ENCODE assay signal across 24 mouse cellular contexts in the genomic region with DNA sequence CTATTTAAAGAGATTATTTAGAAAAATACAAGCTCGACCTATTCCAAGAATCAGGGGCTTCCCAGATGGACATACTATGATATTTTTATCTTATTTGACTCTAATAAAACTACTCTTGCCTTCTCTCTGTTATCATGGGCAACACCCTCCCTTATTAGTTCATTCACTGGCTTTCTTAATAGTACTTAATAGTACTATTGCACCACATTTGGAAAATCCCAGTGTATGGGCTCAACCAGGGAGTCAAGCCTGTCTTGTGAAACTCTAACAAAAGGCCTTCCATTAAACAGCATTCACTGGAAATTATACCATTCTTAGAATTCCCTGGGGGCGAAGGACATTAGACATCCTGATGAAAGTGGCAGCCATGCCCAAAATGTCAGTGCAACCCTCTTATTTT. TPM values are rescaled to one million over a fixed set of nuclear protein-coding genes. Genes with fewer than 3 reads are reported as not detected.
DNase-seq lines count a peak whose midpoint lies in the region; ATAC-seq lines count a peak whose summit lies in the region.
"Had no signal": no experiment of that assay in that cellular context is flagged by ENCODE, and none has a peak within 500 bp of the region (broad histone marks: within the 10 kb centered on the region; RNA-seq: fewer than 3 reads in every experiment).

No protein-coding gene starts in this region.

- H3K27ac ChIP-seq in forebrain, embryonic 16.5 days (ENCODE audit: low read length) = no peak overlapping the region
- H3K27ac ChIP-seq in forebrain, embryonic 11.5 days (ENCODE audit: low read depth, low read length) = no peak overlapping the region
- no peak overlapping the region for H3K27ac ChIP-seq in midbrain, embryonic 14.5 days (replicated peaks; ENCODE audit: low read depth, low read length)
- H3K27ac ChIP-seq in midbrain, embryonic 15.5 days = no peak overlapping the region
- H3K27ac ChIP-seq in kidney, embryonic 14.5 days (ENCODE audit: low read depth, low read length) = no peak overlapping the region
- H3K27ac ChIP-seq: embryonic facial prominence, embryonic 12.5 days; embryonic facial prominence, embryonic 15.5 days; forebrain, embryonic 13.5 days; hindbrain, embryonic 12.5 days; hindbrain, embryonic 15.5 days had no signal

- DNase-seq in forebrain, embryonic 11.5 days (ENCODE audit: low spot score) = no peak
- peak; percentile 1 for DNase-seq in midbrain, embryonic 14.5 days
- DNase-seq in fat pad, adult 2 months (ENCODE audit: extremely low read depth, low read depth, low spot score) = peak; percentile 18
- DNase-seq: adrenal gland, adult 2 months; adrenal gland, postnatal 25 days; B cell, adult 2 months; cerebellum, adult 11 months; cerebellum, adult 9-11 months; cerebellum, postnatal 25 days; gastrocnemius, postnatal 14 days; heart, adult 11 months had no signal

- H3K4me1 ChIP-seq in forebrain, embryonic 16.5 days (replicated peaks; ENCODE audit: control insufficient read depth, insufficient read depth, low read length) = no peaks in the 10 kb centered on the region
- H3K4me1 ChIP-seq in forebrain, embryonic 11.5 days (replicated peaks; ENCODE audit: control insufficient read depth, insufficient read depth, low read length) = no peaks in the 10 kb centered on the region
- H3K4me1 ChIP-seq in midbrain, embryonic 14.5 days (ENCODE audit: control insufficient read depth, insufficient read depth, low read length) = no peaks in the 10 kb centered on the region
- no peaks in the 10 kb centered on the region for H3K4me1 ChIP-seq in midbrain, embryonic 15.5 days
- H3K4me1 ChIP-seq in kidney, embryonic 14.5 days (ENCODE audit: control insufficient read depth, insufficient read depth, low read length) = no peaks in the 10 kb centered on the region
- H3K4me1 ChIP-seq: embryonic facial prominence, embryonic 12.5 days; embryonic facial prominence, embryonic 15.5 days; forebrain, embryonic 13.5 days; hindbrain, embryonic 12.5 days; hindbrain, embryonic 15.5 days had no signal

- no peaks in the 10 kb centered on the region for H3K36me3 ChIP-seq in forebrain, embryonic 16.5 days (ENCODE audit: control insufficient read depth, insufficient read depth)
- H3K36me3 ChIP-seq in forebrain, embryonic 11.5 days (ENCODE audit: control insufficient read depth, insufficient read depth, low read length) = no peaks in the 10 kb centered on the region
- H3K36me3 ChIP-seq in midbrain, embryonic 14.5 days (ENCODE audit: control insufficient read depth, insufficient read depth, low read length) = no peaks in the 10 kb centered on the region
- H3K36me3 ChIP-seq in midbrain, embryonic 15.5 days (replicated peaks) = no peaks in the 10 kb centered on the region
- H3K36me3 ChIP-seq in kidney, embryonic 14.5 days (ENCODE audit: control insufficient read depth, insufficient read depth, low read length) = no peaks in the 10 kb centered on the region
- H3K36me3 ChIP-seq: embryonic facial prominence, embryonic 12.5 days; embryonic facial prominence, embryonic 15.5 days; G1E; hindbrain, embryonic 12.5 days; hindbrain, embryonic 15.5 days had no signal

- 59% methylated on average over 2 of the region's 2 CpGs for WGBS in forebrain, embryonic 16.5 days
- WGBS in forebrain, embryonic 11.5 days = 79% methylated on average over 2 of the region's 2 CpGs
- whole genome bisulfite sequencing in midbrain, embryonic 14.5 days = 74% methylated on average over 2 of the region's 2 CpGs
- 65% methylated on average over 2 of the region's 2 CpGs for WGBS in midbrain, embryonic 15.5 days
- WGBS in kidney, embryonic 14.5 days = 72% methylated on average over 2 of the region's 2 CpGs

- no peaks in the 10 kb centered on the region for H3K9me3 ChIP-seq in forebrain, embryonic 16.5 days (ENCODE audit: control insufficient read depth, low read length)
- no peaks in the 10 kb centered on the region for H3K9me3 ChIP-seq in forebrain, embryonic 11.5 days (ENCODE audit: control insufficient read depth, low read length)
- H3K9me3 ChIP-seq in midbrain, embryonic 14.5 days (ENCODE audit: control insufficient read depth, low read length) = no peaks in the 10 kb centered on the region
- H3K9me3 ChIP-seq in midbrain, embryonic 15.5 days = no peaks in the 10 kb centered on the region
- H3K9me3 ChIP-seq in kidney, embryonic 14.5 days (ENCODE audit: control insufficient read depth, low read length) = no peaks in the 10 kb centered on the region
- H3K9me3 ChIP-seq: embryonic facial prominence, embryonic 12.5 days; embryonic facial prominence, embryonic 15.5 days; forebrain, embryonic 13.5 days; G1E; hindbrain, embryonic 12.5 days; hindbrain, embryonic 15.5 days had no signal

- no peak overlapping the region for H3K4me3 ChIP-seq in forebrain, embryonic 16.5 days (replicated peaks; ENCODE audit: low read length)
- H3K4me3 ChIP-seq in forebrain, embryonic 11.5 days (ENCODE audit: low read depth, low read length) = no peak overlapping the region
- no peak overlapping the region for H3K4me3 ChIP-seq in midbrain, embryonic 14.5 days (replicated peaks; ENCODE audit: low read depth, low read length)
- H3K4me3 ChIP-seq in midbrain, embryonic 15.5 days = no peak overlapping the region
- no peak overlapping the region for H3K4me3 ChIP-seq in kidney, embryonic 14.5 days (ENCODE audit: low read length)
- H3K4me3 ChIP-seq: embryonic facial prominence, embryonic 12.5 days; embryonic facial prominence, embryonic 15.5 days; forebrain, embryonic 13.5 days; hindbrain, embryonic 12.5 days; hindbrain, embryonic 15.5 days had no signal

- no peak overlapping the region for H3K4me2 ChIP-seq in forebrain, embryonic 16.5 days (ENCODE audit: low read length)
- no peak overlapping the region for H3K4me2 ChIP-seq in forebrain, embryonic 11.5 days (ENCODE audit: low read depth, low read length, severe bottlenecking)
- no peak overlapping the region for H3K4me2 ChIP-seq in midbrain, embryonic 14.5 days (ENCODE audit: low read length)
- H3K4me2 ChIP-seq in midbrain, embryonic 15.5 days = no peak overlapping the region
- no peak overlapping the region for H3K4me2 ChIP-seq in kidney, embryonic 14.5 days (replicated peaks; ENCODE audit: low read depth, low read length)
- H3K4me2 ChIP-seq: embryonic facial prominence, embryonic 12.5 days; embryonic facial prominence, embryonic 15.5 days; forebrain, embryonic 13.5 days; heart, embryonic 11.5 days; hindbrain, embryonic 12.5 days; hindbrain, embryonic 15.5 days had no signal

- peak; percentile 20; the same call in 1 of the 2 replicates for ATAC-seq in forebrain, embryonic 16.5 days
- ATAC-seq in forebrain, embryonic 11.5 days (replicated peaks; ENCODE audit: low FRiP score) = no peak
- no peak for ATAC-seq in midbrain, embryonic 14.5 days (ENCODE audit: low FRiP score, low TSS enrichment)
- ATAC-seq in midbrain, embryonic 15.5 days (replicated peaks) = no peak
- ATAC-seq in kidney, embryonic 14.5 days (ENCODE audit: low FRiP score, low TSS enrichment) = no peak
- ATAC-seq: forebrain, embryonic 13.5 days; intestine, postnatal 0 days; Patski had no signal

- H3K27me3 ChIP-seq in forebrain, embryonic 16.5 days (replicated peaks; ENCODE audit: control insufficient read depth, insufficient read depth, low read length) = no peaks in the 10 kb centered on the region
- no peaks in the 10 kb centered on the region; the same call in 1 of the 2 replicates for H3K27me3 ChIP-seq in forebrain, embryonic 11.5 days (ENCODE audit: control insufficient read depth, insufficient read depth, low read length)
- no peaks in the 10 kb centered on the region for H3K27me3 ChIP-seq in midbrain, embryonic 14.5 days (ENCODE audit: control insufficient read depth, insufficient read depth, low read length)
- H3K27me3 ChIP-seq in midbrain, embryonic 15.5 days (replicated peaks) = no peaks in the 10 kb centered on the region; the same call in 1 of the 2 replicates
- no peaks in the 10 kb centered on the region for H3K27me3 ChIP-seq in kidney, embryonic 14.5 days (ENCODE audit: control insufficient read depth, insufficient read depth, low read length)
- H3K27me3 ChIP-seq: CH12.LX; embryonic facial prominence, embryonic 12.5 days; forebrain, embryonic 13.5 days; hindbrain, embryonic 12.5 days; hindbrain, embryonic 15.5 days had no signal

- H3K9ac ChIP-seq in forebrain, embryonic 16.5 days (replicated peaks; ENCODE audit: low read depth, low read length) = no peak overlapping the region
- no peak overlapping the region for H3K9ac ChIP-seq in forebrain, embryonic 11.5 days (ENCODE audit: low read length)
- no peak overlapping the region for H3K9ac ChIP-seq in midbrain, embryonic 14.5 days (replicated peaks; ENCODE audit: low read length)
- no peak overlapping the region for H3K9ac ChIP-seq in midbrain, embryonic 15.5 days
- H3K9ac ChIP-seq in kidney, embryonic 14.5 days (ENCODE audit: low read depth, low read length) = no peak overlapping the region
- H3K9ac ChIP-seq: embryonic facial prominence, embryonic 12.5 days; embryonic facial prominence, embryonic 15.5 days; forebrain, embryonic 13.5 days; hindbrain, embryonic 12.5 days; hindbrain, embryonic 15.5 days had no signal

RNA-seq across cellular contexts. Expression of a gene that starts 38.5 kb away (rescaled TPM):
- 3.7 and 4.6 TPM in 2 replicates for polyA plus RNA-seq in forebrain, embryonic 16.5 days (2015; fragmentation: Nextera tagmentation; extraction: Ambion mirVana)
- polyA plus RNA-seq in forebrain, embryonic 11.5 days (2014; fragmentation: Nextera tagmentation; extraction: Ambion mirVana) = 5.3 and 5.8 TPM in 2 replicates
- 6.7 and 7.5 TPM in 2 replicates for polyA plus RNA-seq in midbrain, embryonic 14.5 days (2014; fragmentation: Nextera tagmentation; extraction: Ambion mirVana)
- polyA plus RNA-seq in midbrain, embryonic 15.5 days (2015; fragmentation: Nextera tagmentation; extraction: Ambion mirVana) = 2.9 and 3.5 TPM in 2 replicates
- polyA plus RNA-seq in kidney, embryonic 14.5 days (2014; fragmentation: Nextera tagmentation; extraction: Ambion mirVana) = 14.2 and 16.1 TPM in 2 replicates
